Mouse (Mus musculus): ENCODE data around the gene Ctnna2. TPM values are rescaled to one million over a fixed set of nuclear protein-coding genes. Genes with fewer than 3 reads are reported as not detected.

Gene Ctnna2
- polyA plus RNA-seq, 1 experiment from 2014 or later: 1.6 TPM

GRCm38 (mm10) chr6:77335537-77335936 lies 644.0 kb downstream of the Ctnna2 start:
- 55% methylated on average over 2 of the region's 2 CpGs for WGBS
- no peaks in the 10 kb centered on the region for H3K27me3 ChIP-seq
- H3K4me1 ChIP-seq (replicated peaks): no peaks in the 10 kb centered on the region
- no peak overlapping the region for H3K27ac ChIP-seq
- no peak overlapping the region for H3K9ac ChIP-seq
- ATAC-seq (replicated peaks; ENCODE audit: insufficient number of reproducible peaks, insufficient read depth, low FRiP score, low read depth): no peak
- H3K4me2 ChIP-seq: no peak overlapping the region
- no peaks in the 10 kb centered on the region for H3K36me3 ChIP-seq
- no peaks in the 10 kb centered on the region for H3K9me3 ChIP-seq (replicated peaks)
- H3K4me3 ChIP-seq: no peak overlapping the region

- Histone ChIP-seq H3K27me3 (no peaks in the 10 kb centered on the region), H3K9ac (no peak overlapping the region), H3K36me3 (no peaks in the 10 kb centered on the region), H3K9me3 (replicated peaks) (no peaks in the 10 kb centered on the region), H3K4me2 (no peak overlapping the region), H3K27ac (no peak overlapping the region), H3K4me1 (replicated peaks) (no peaks in the 10 kb centered on the region), H3K4me3 (no peak overlapping the region)
- no peak for ATAC-seq (replicated peaks; ENCODE audit: insufficient number of reproducible peaks, insufficient read depth, low FRiP score, low read depth)
- 61% methylated on average over 3 of the region's 3 CpGs for WGBS
Measured at GRCm38 (mm10) chr6:77324748-77325147, 654.8 kb downstream of the Ctnna2 start.

GRCm38 (mm10) chr6:77324327-77324726 lies 655.2 kb downstream of the Ctnna2 start:
- ATAC-seq (replicated peaks; ENCODE audit: insufficient number of reproducible peaks, insufficient read depth, low FRiP score, low read depth): no peak
- H3K4me3 ChIP-seq: no peak overlapping the region
- H3K27me3 ChIP-seq: no peaks in the 10 kb centered on the region
- no peaks in the 10 kb centered on the region for H3K36me3 ChIP-seq
- H3K9ac ChIP-seq: no peak overlapping the region
- no peak overlapping the region for H3K4me2 ChIP-seq
- H3K4me1 ChIP-seq (replicated peaks): no peaks in the 10 kb centered on the region
- no peak overlapping the region for H3K27ac ChIP-seq
- WGBS: 64% methylated on average over 1 of the region's 1 CpGs
- no peaks in the 10 kb centered on the region for H3K9me3 ChIP-seq (replicated peaks)

- no peaks in the 10 kb centered on the region for H3K4me1 ChIP-seq (replicated peaks)
- no peak overlapping the region for H3K9ac ChIP-seq
- no peak for ATAC-seq (replicated peaks; ENCODE audit: insufficient number of reproducible peaks, insufficient read depth, low FRiP score, low read depth)
- no peaks in the 10 kb centered on the region for H3K36me3 ChIP-seq
- no peak overlapping the region for H3K4me2 ChIP-seq
- no peak overlapping the region for H3K27ac ChIP-seq
- no peak overlapping the region for H3K4me3 ChIP-seq
- WGBS: 92% methylated on average over 3 of the region's 3 CpGs
- no peaks in the 10 kb centered on the region for H3K27me3 ChIP-seq
- no peaks in the 10 kb centered on the region for H3K9me3 ChIP-seq (replicated peaks)
Measured at GRCm38 (mm10) chr6:77306796-77307195, 672.7 kb downstream of the Ctnna2 start.

GRCm38 (mm10) chr6:77301305-77301704 lies 678.2 kb downstream of the Ctnna2 start:
- no peak overlapping the region for H3K4me2 ChIP-seq
- WGBS: 69% methylated on average over 1 of the region's 1 CpGs
- H3K9me3 ChIP-seq (replicated peaks): no peaks in the 10 kb centered on the region
- H3K4me3 ChIP-seq: no peak overlapping the region
- no peak overlapping the region for H3K27ac ChIP-seq
- H3K27me3 ChIP-seq: no peaks in the 10 kb centered on the region
- no peak overlapping the region for H3K9ac ChIP-seq
- H3K36me3 ChIP-seq: no peaks in the 10 kb centered on the region
- no peaks in the 10 kb centered on the region for H3K4me1 ChIP-seq (replicated peaks)
- ATAC-seq (replicated peaks; ENCODE audit: insufficient number of reproducible peaks, insufficient read depth, low FRiP score, low read depth): no peak

- Histone ChIP-seq H3K4me3 (no peak overlapping the region), H3K9me3 (replicated peaks) (no peaks in the 10 kb centered on the region), H3K36me3 (no peaks in the 10 kb centered on the region), H3K4me1 (replicated peaks) (no peaks in the 10 kb centered on the region), H3K27me3 (no peaks in the 10 kb centered on the region), H3K9ac (no peak overlapping the region), H3K27ac (no peak overlapping the region), H3K4me2 (no peak overlapping the region)
- WGBS: 64% methylated on average over 6 of the region's 6 CpGs
- no peak for ATAC-seq (replicated peaks; ENCODE audit: insufficient number of reproducible peaks, insufficient read depth, low FRiP score, low read depth)
Measured at GRCm38 (mm10) chr6:77291415-77291814, 688.1 kb downstream of the Ctnna2 start.

- no peak overlapping the region for H3K4me3 ChIP-seq
- H3K4me1 ChIP-seq (replicated peaks): no peaks in the 10 kb centered on the region
- H3K4me2 ChIP-seq: no peak overlapping the region
- no peak overlapping the region for H3K9ac ChIP-seq
- ATAC-seq (replicated peaks; ENCODE audit: insufficient number of reproducible peaks, insufficient read depth, low FRiP score, low read depth): no peak
- no peak overlapping the region for H3K27ac ChIP-seq
- no peaks in the 10 kb centered on the region for H3K9me3 ChIP-seq (replicated peaks)
- no peaks in the 10 kb centered on the region for H3K27me3 ChIP-seq
- H3K36me3 ChIP-seq: no peaks in the 10 kb centered on the region
Measured at GRCm38 (mm10) chr6:77288402-77288801, 691.1 kb downstream of the Ctnna2 start.

- Histone ChIP-seq H3K4me1 (replicated peaks) (no peaks in the 10 kb centered on the region), H3K4me2 (no peak overlapping the region), H3K4me3 (no peak overlapping the region), H3K9ac (no peak overlapping the region), H3K27me3 (no peaks in the 10 kb centered on the region), H3K36me3 (no peaks in the 10 kb centered on the region), H3K9me3 (replicated peaks) (no peaks in the 10 kb centered on the region), H3K27ac (no peak overlapping the region)
- WGBS: 78% methylated on average over 5 of the region's 5 CpGs
- ATAC-seq (replicated peaks; ENCODE audit: insufficient number of reproducible peaks, insufficient read depth, low FRiP score, low read depth): no peak
Measured at GRCm38 (mm10) chr6:77286317-77286716, 693.2 kb downstream of the Ctnna2 start.

- ATAC-seq (replicated peaks; ENCODE audit: insufficient number of reproducible peaks, insufficient read depth, low FRiP score, low read depth): no peak
- Histone ChIP-seq H3K4me2 (no peak overlapping the region), H3K27me3 (no peaks in the 10 kb centered on the region), H3K27ac (no peak overlapping the region), H3K9ac (no peak overlapping the region), H3K9me3 (replicated peaks) (no peaks in the 10 kb centered on the region), H3K36me3 (no peaks in the 10 kb centered on the region), H3K4me3 (no peak overlapping the region), H3K4me1 (replicated peaks) (no peaks in the 10 kb centered on the region)
- WGBS: 76% methylated on average over 5 of the region's 5 CpGs
Measured at GRCm38 (mm10) chr6:77278794-77279193, 700.7 kb downstream of the Ctnna2 start.

- Histone ChIP-seq H3K4me1 (replicated peaks) (no peaks in the 10 kb centered on the region), H3K9ac (no peak overlapping the region), H3K4me2 (no peak overlapping the region), H3K9me3 (replicated peaks) (no peaks in the 10 kb centered on the region), H3K4me3 (no peak overlapping the region), H3K36me3 (no peaks in the 10 kb centered on the region), H3K27me3 (no peaks in the 10 kb centered on the region), H3K27ac (no peak overlapping the region)
- ATAC-seq (replicated peaks; ENCODE audit: insufficient number of reproducible peaks, insufficient read depth, low FRiP score, low read depth): no peak
- WGBS: 57% methylated on average over 3 of the region's 3 CpGs
Measured at GRCm38 (mm10) chr6:77265163-77265562, 714.3 kb downstream of the Ctnna2 start.

GRCm38 (mm10) chr6:77257358-77258105 lies 722.0 kb downstream of the Ctnna2 start:
- H3K4me2 ChIP-seq: no peak overlapping the region
- no peaks in the 10 kb centered on the region for H3K36me3 ChIP-seq
- no peak overlapping the region for H3K4me3 ChIP-seq
- no peak overlapping the region for H3K27ac ChIP-seq
- WGBS: 27% methylated on average over 7 of the region's 7 CpGs
- H3K27me3 ChIP-seq: no peaks in the 10 kb centered on the region
- no peak overlapping the region for H3K9ac ChIP-seq
- no peaks in the 10 kb centered on the region for H3K4me1 ChIP-seq (replicated peaks)
- H3K9me3 ChIP-seq (replicated peaks): no peaks in the 10 kb centered on the region
- ATAC-seq (replicated peaks; ENCODE audit: insufficient number of reproducible peaks, insufficient read depth, low FRiP score, low read depth): no peak

GRCm38 (mm10) chr6:77256348-77256747 lies 723.2 kb downstream of the Ctnna2 start:
- H3K9me3 ChIP-seq (replicated peaks): no peaks in the 10 kb centered on the region
- WGBS: 83% methylated on average over 4 of the region's 4 CpGs
- no peak overlapping the region for H3K9ac ChIP-seq
- H3K36me3 ChIP-seq: no peaks in the 10 kb centered on the region
- H3K27me3 ChIP-seq: no peaks in the 10 kb centered on the region
- no peaks in the 10 kb centered on the region for H3K4me1 ChIP-seq (replicated peaks)
- ATAC-seq (replicated peaks; ENCODE audit: insufficient number of reproducible peaks, insufficient read depth, low FRiP score, low read depth): no peak
- no peak overlapping the region for H3K4me3 ChIP-seq
- no peak overlapping the region for H3K27ac ChIP-seq
- no peak overlapping the region for H3K4me2 ChIP-seq
